Mouse (Mus musculus) stomach, postnatal 0 days (tissue): ENCODE data around the gene Aldh1b1.

Experiments
- CTCF ChIP-seq: IDR thresholded peaks from 2 replicates; pipeline ENCODE4 v1.5.1; 2016; ENCODE audit warnings: antibody characterized with exemption, low read depth, mild to moderate bottlenecking, moderate library complexity
- EP300 ChIP-seq: optimal IDR thresholded peaks from 2 replicates; pipeline ENCODE3; 2016; ENCODE audit warnings: antibody characterized with exemption

- TF ChIP-seq CTCF, result no peak
- TF ChIP-seq EP300, result no peak
Measured at GRCm38 (mm10) chr4:45849419-45849818, 50.6 kb downstream of the Aldh1b1 start.
